In genomic region chr2:119572471-119572870, GRCm38 (mm10) we compare ENCODE assay signal across 23 mouse cellular contexts. TPM values are rescaled to one million over a fixed set of nuclear protein-coding genes. Genes with fewer than 3 reads are reported as not detected.
DNase-seq lines count a peak whose midpoint lies in the region; ATAC-seq and TF ChIP-seq lines count a peak whose summit lies in the region.
"Had no signal": no experiment of that assay in that cellular context is flagged by ENCODE, and none has a peak within 500 bp of the region (broad histone marks: within the 10 kb centered on the region; RNA-seq: fewer than 3 reads in every experiment).

No protein-coding gene starts in this region.

- peaks cover 4% of the 10 kb centered on the region; the same call in 1 of the 2 replicates for H3K4me1 ChIP-seq in kidney, adult 2 months (ENCODE audit: control insufficient read depth, insufficient read depth, low read length)
- H3K4me1 ChIP-seq in brown adipose tissue, adult 24 weeks (ENCODE audit: control insufficient read depth, insufficient read depth, insufficient read length, low read length), result no peaks in the 10 kb centered on the region
- H3K4me1 ChIP-seq in hindbrain, embryonic 12.5 days, result no peaks in the 10 kb centered on the region
- H3K4me1 ChIP-seq: embryonic facial prominence, embryonic 12.5 days; limb, embryonic 12.5 days; neural tube, embryonic 13.5 days had no signal

- no peak overlapping the region for H3K4me3 ChIP-seq in kidney, adult 2 months (ENCODE audit: insufficient read depth, low read depth, low read length)
- no peak overlapping the region for H3K4me3 ChIP-seq in brown adipose tissue, adult 24 weeks (ENCODE audit: insufficient read depth, low read depth, low read length)
- no peak overlapping the region for H3K4me3 ChIP-seq in hindbrain, embryonic 12.5 days
- H3K4me3 ChIP-seq: embryonic facial prominence, embryonic 12.5 days; heart, adult 2 months; heart, embryonic 13.5 days; limb, embryonic 12.5 days; myocyte; neural tube, embryonic 13.5 days had no signal

- 32% methylated on average over 1 of the region's 1 CpGs for WGBS in kidney, adult 2 months
- 92% methylated on average over 1 of the region's 1 CpGs for WGBS in hindbrain, embryonic 12.5 days

- H3K36me3 ChIP-seq in kidney, adult 2 months (ENCODE audit: control insufficient read depth, insufficient read depth, low read length), result peaks cover 3% of the 10 kb centered on the region; the same call in 1 of the 2 replicates
- peaks cover 35% of the 10 kb centered on the region for H3K36me3 ChIP-seq in hindbrain, embryonic 12.5 days

- H3K27ac ChIP-seq in kidney, adult 2 months (ENCODE audit: insufficient read depth, low read depth, low read length), result no peak overlapping the region
- H3K27ac ChIP-seq in brown adipose tissue, adult 24 weeks (replicated peaks; ENCODE audit: low read depth, low read length), result peak overlapping the region; percentile 81
- H3K27ac ChIP-seq in hindbrain, embryonic 12.5 days, result no peak overlapping the region
- H3K27ac ChIP-seq: embryonic facial prominence, embryonic 12.5 days; heart, adult 2 months; heart, embryonic 13.5 days; limb, embryonic 12.5 days; liver, embryonic 14.5 days; neural tube, embryonic 13.5 days had no signal

- peak; percentile 72 for DNase-seq in kidney, adult 2 months
- DNase-seq in kidney, postnatal 25 days, result no peak
- peak; percentile 63 for DNase-seq in 416B (ENCODE audit: low read depth)
- DNase-seq in thymus, postnatal 10 days (ENCODE audit: low spot score in 2 of 2), result no peak
- DNase-seq: cerebellum, postnatal 10 days; forebrain, postnatal 0 days; gastrocnemius, postnatal 25 days; heart, adult 2 months; heart, postnatal 14 days; kidney, adult 8-10 months; kidney, postnatal 10 days; right cerebral cortex, postnatal 4 days; thymus, postnatal 36 days had no signal

- H3K27me3 ChIP-seq in kidney, adult 2 months (replicated peaks; ENCODE audit: control insufficient read depth, insufficient read depth, low read length), result no peaks in the 10 kb centered on the region
- H3K27me3 ChIP-seq in hindbrain, embryonic 12.5 days, result no peaks in the 10 kb centered on the region
- H3K27me3 ChIP-seq: embryonic facial prominence, embryonic 12.5 days; heart, embryonic 13.5 days; limb, embryonic 12.5 days; neural tube, embryonic 13.5 days had no signal

- no peak overlapping the region for H3K9ac ChIP-seq in hindbrain, embryonic 12.5 days
- H3K9ac ChIP-seq: embryonic facial prominence, embryonic 12.5 days; forebrain, postnatal 0 days; heart, embryonic 13.5 days; limb, embryonic 12.5 days; liver, embryonic 14.5 days; neural tube, embryonic 13.5 days had no signal

- no peak overlapping the region for H3K4me2 ChIP-seq in hindbrain, embryonic 12.5 days (replicated peaks)
- H3K4me2 ChIP-seq: embryonic facial prominence, embryonic 12.5 days; heart, embryonic 13.5 days; limb, embryonic 12.5 days; neural tube, embryonic 13.5 days had no signal

- no peak for TF ChIP-seq CTCF in kidney, adult 2 months (conservative IDR thresholded peaks at IDR 0.05; ENCODE audit: insufficient read depth, insufficient read length, low read depth, low read length)

- peak; percentile 64 for ATAC-seq in megakaryocyte, adult 5-6 weeks (ENCODE audit: poor library complexity, severe bottlenecking)
- no peak for ATAC-seq in hindbrain, embryonic 12.5 days (ENCODE audit: low FRiP score)
- ATAC-seq: forebrain, postnatal 0 days; midbrain, embryonic 16.5 days had no signal

- no peaks in the 10 kb centered on the region for H3K9me3 ChIP-seq in hindbrain, embryonic 12.5 days (replicated peaks)
- H3K9me3 ChIP-seq: embryonic facial prominence, embryonic 12.5 days; heart, embryonic 13.5 days; limb, embryonic 12.5 days; neural tube, embryonic 13.5 days had no signal

- TF ChIP-seq POLR2A in kidney, adult 2 months (IDR thresholded peaks at IDR 0.05; ENCODE audit: low read depth, low read length), result no peak

RNA-seq across cellular contexts. Expression of gene Chp1, which starts 25.0 kb away (rescaled TPM):
- 129 and 135 TPM in 2 replicates for polyA plus RNA-seq in kidney, adult 2 months (2012; rRNA removed)
- 225 and 269 TPM in 2 replicates for polyA plus RNA-seq in brown adipose tissue, adult 24 weeks (2012; ENCODE audit: insufficient read depth, insufficient read length, missing spikeins)
- total RNA-seq in megakaryocyte, adult 5-6 weeks (2015), result 90.6 and 99.8 TPM in 2 replicates
- total RNA-seq in megakaryocyte, adult 5-6 weeks (2017), result 94.3 and 133 TPM in 2 replicates
- 61.3 and 65.4 TPM in 2 replicates for polyA plus RNA-seq in hindbrain, embryonic 12.5 days (2016; fragmentation: Nextera tagmentation; extraction: Ambion mirVana)

RNA-seq across cellular contexts. Expression of gene Exd1, which starts 25.0 kb away (rescaled TPM):
- 0.52 and 0.56 TPM in 2 replicates for polyA plus RNA-seq in kidney, adult 2 months (2012; rRNA removed)
- polyA plus RNA-seq in brown adipose tissue, adult 24 weeks (2012; ENCODE audit: insufficient read depth, insufficient read length, missing spikeins), result 2.9 and 3.0 TPM in 2 replicates
- total RNA-seq in megakaryocyte, adult 5-6 weeks (2015), result 0.48 TPM in 1 of 2 replicates, not detected in the other
- 0.04 TPM in 1 of 2 replicates, not detected in the other for total RNA-seq in megakaryocyte, adult 5-6 weeks (2017)
- polyA plus RNA-seq in hindbrain, embryonic 12.5 days (2016; fragmentation: Nextera tagmentation; extraction: Ambion mirVana), result 0.54 and 0.76 TPM in 2 replicates

RNA-seq across cellular contexts. Expression of gene Nusap1, which starts 45.6 kb away (rescaled TPM):
- polyA plus RNA-seq in kidney, adult 2 months (2012; rRNA removed), result 0.25 and 0.29 TPM in 2 replicates
- 0.52 and 1.4 TPM in 2 replicates for polyA plus RNA-seq in brown adipose tissue, adult 24 weeks (2012; ENCODE audit: insufficient read depth, insufficient read length, missing spikeins)
- 144 and 159 TPM in 2 replicates for total RNA-seq in megakaryocyte, adult 5-6 weeks (2015)
- 156 and 168 TPM in 2 replicates for total RNA-seq in megakaryocyte, adult 5-6 weeks (2017)
- polyA plus RNA-seq in hindbrain, embryonic 12.5 days (2016; fragmentation: Nextera tagmentation; extraction: Ambion mirVana), result 56.4 and 57.6 TPM in 2 replicates

RNA-seq across cellular contexts. Expression of gene Oip5, which starts 45.8 kb away (rescaled TPM):
- polyA plus RNA-seq in kidney, adult 2 months (2012; rRNA removed), result 0.38 and 0.75 TPM in 2 replicates
- polyA plus RNA-seq in brown adipose tissue, adult 24 weeks (2012; ENCODE audit: insufficient read depth, insufficient read length, missing spikeins), result 0.59 TPM in 1 of 2 replicates, not detected in the other
- total RNA-seq in megakaryocyte, adult 5-6 weeks (2015), result 17.7 and 20.5 TPM in 2 replicates
- total RNA-seq in megakaryocyte, adult 5-6 weeks (2017), result 15.3 and 17.2 TPM in 2 replicates
- polyA plus RNA-seq in hindbrain, embryonic 12.5 days (2016; fragmentation: Nextera tagmentation; extraction: Ambion mirVana), result 17.7 and 22.6 TPM in 2 replicates

Comparison
In these comparisons a context has a peak if more than half of its experiments do, and no peak if none do; other contexts are left out.
1. DNase-seq: peak in kidney, adult 2 months (single experiment) and 416B (single experiment); none in kidney, postnatal 25 days (0 of 2) and thymus, postnatal 10 days (0 of 2).
2. RNA of gene Nusap1, which starts 45.6 kb away (polyA plus RNA-seq): 56.4 to 57.6 TPM in hindbrain, embryonic 12.5 days; 0.52 to 1.4 TPM in brown adipose tissue, adult 24 weeks and 0.25 to 0.29 TPM in kidney, adult 2 months; every median in the first group is over 10 times any median in the second.